8 mouse cellular contexts compared by ENCODE assay signal in the genomic region with DNA sequence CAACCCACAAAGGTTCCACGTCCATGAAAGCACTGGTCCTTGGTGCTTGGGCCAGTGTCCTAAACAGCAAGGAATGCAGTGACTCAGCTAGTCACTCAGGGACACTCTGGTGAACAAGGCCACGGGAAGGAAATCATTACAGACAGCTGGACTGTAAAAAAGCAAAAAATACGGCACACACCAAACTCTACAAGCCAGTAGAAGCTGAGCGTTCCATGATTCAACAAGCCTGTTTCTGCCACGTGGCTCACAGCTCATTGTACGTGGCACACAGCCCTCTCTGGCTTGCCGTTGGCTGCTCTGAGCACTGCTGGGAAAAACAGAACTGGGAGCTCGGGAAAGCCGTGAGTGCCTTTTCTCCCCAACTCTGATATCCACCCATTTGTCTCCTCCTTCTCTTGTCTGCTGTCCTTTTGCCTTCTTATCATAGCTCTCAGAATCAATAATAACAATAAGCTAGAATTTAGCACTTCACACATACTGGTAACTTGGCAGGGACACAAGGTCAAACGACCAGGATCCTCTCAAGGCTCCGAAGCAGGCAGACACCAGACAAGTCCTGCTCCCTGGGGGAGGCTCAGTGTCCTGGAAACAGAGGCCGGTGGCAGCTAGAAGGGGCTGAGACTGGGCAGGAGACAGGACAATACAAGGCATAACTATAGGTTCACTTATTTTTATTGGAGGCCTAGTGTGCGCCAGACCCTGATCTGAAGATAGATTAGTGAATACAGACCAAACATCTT. TPM values are rescaled to one million over a fixed set of nuclear protein-coding genes. Genes with fewer than 3 reads are reported as not detected.
DNase-seq lines count a peak whose midpoint lies in the region; ATAC-seq and TF ChIP-seq lines count a peak whose summit lies in the region.

Lpin3 (plus strand) TSS at position 218 of the 743 bp plus-strand sequence.

- ATAC-seq in frontal cortex, adult (ENCODE audit: low TSS enrichment): peak; percentile 55
- no peak for ATAC-seq in hindbrain, embryonic 14.5 days (ENCODE audit: low FRiP score)

- no peaks in the 10 kb centered on the region for H3K36me3 ChIP-seq in hindbrain, embryonic 14.5 days (replicated peaks; ENCODE audit: control insufficient read depth, insufficient read depth)
- H3K36me3 ChIP-seq in midbrain, embryonic 10.5 days: no peaks in the 10 kb centered on the region

- peak; percentile 42; the same call in 1 of the 2 replicates for TF ChIP-seq POLR2A in lung, adult 2 months (IDR thresholded peaks at IDR 0.05; ENCODE audit: borderline replicate concordance, extremely low read depth, low read depth, low read length)

- H3K4me3 ChIP-seq in lung, adult 2 months (replicated peaks; ENCODE audit: extremely low read depth, low read depth, low read length): peak within 1 kb of the TSS; percentile 22
- no peak within 1 kb of the TSS for H3K4me3 ChIP-seq in hindbrain, embryonic 14.5 days (replicated peaks; ENCODE audit: low read length)
- no peak within 1 kb of the TSS for H3K4me3 ChIP-seq in midbrain, embryonic 10.5 days

- WGBS in lung, adult 2 months: 34% methylated on average over 13 of the region's 13 CpGs
- WGBS in hindbrain, embryonic 14.5 days: 70% methylated on average over 13 of the region's 13 CpGs
- 82% methylated on average over 13 of the region's 13 CpGs for WGBS in midbrain, embryonic 10.5 days

- no peak within 1 kb of the TSS for H3K27ac ChIP-seq in hindbrain, embryonic 14.5 days
- H3K27ac ChIP-seq in midbrain, embryonic 10.5 days (replicated peaks): no peak within 1 kb of the TSS

- no peak for TF ChIP-seq CTCF in lung, adult 2 months (IDR thresholded peaks at IDR 0.05; ENCODE audit: insufficient read depth, low read length)

- peaks cover 12% of the 10 kb centered on the region; the same call in 1 of the 2 replicates for H3K4me1 ChIP-seq in lung, adult 2 months (ENCODE audit: control insufficient read depth, insufficient read depth, low read length)
- H3K4me1 ChIP-seq in hindbrain, embryonic 14.5 days (replicated peaks; ENCODE audit: control insufficient read depth, insufficient read depth, low read length): no peaks in the 10 kb centered on the region
- no peaks in the 10 kb centered on the region for H3K4me1 ChIP-seq in midbrain, embryonic 10.5 days

- no peak within 1 kb of the TSS for H3K4me2 ChIP-seq in hindbrain, embryonic 14.5 days (replicated peaks)

- no peaks in the 10 kb centered on the region for H3K9me3 ChIP-seq in hindbrain, embryonic 14.5 days (ENCODE audit: control insufficient read depth, low read length)
- H3K9me3 ChIP-seq in midbrain, embryonic 10.5 days (replicated peaks): no peaks in the 10 kb centered on the region

- H3K27me3 ChIP-seq in hindbrain, embryonic 14.5 days (ENCODE audit: control insufficient read depth, insufficient read depth, low read length): no peaks in the 10 kb centered on the region
- H3K27me3 ChIP-seq in midbrain, embryonic 10.5 days (ENCODE audit: low read depth, poor library complexity, severe bottlenecking): no peaks in the 10 kb centered on the region

- no peak within 1 kb of the TSS for H3K9ac ChIP-seq in hindbrain, embryonic 14.5 days

- no peak for DNase-seq in frontal cortex, postnatal 10 days (ENCODE audit: low spot score in 2 of 2)
- peak; percentile 78 for DNase-seq in Muller cell, postnatal 12 days (ENCODE audit: inconsistent ontology term)
- DNase-seq in heart, adult 8-10 months (ENCODE audit: low spot score): peak; percentile 85
- DNase-seq in lung, adult 2 months: peak; percentile 33
- DNase-seq in thymus, postnatal 14 days: no peak
- no peak for DNase-seq in hindbrain, embryonic 14.5 days (ENCODE audit: low spot score)
- no peak for DNase-seq in midbrain, embryonic 10.5 days (ENCODE audit: low spot score)

RNA-seq across cellular contexts. Expression of gene Lpin3, which starts in this region (rescaled TPM):
- 1 to 10 TPM; 3.6 to 6.6 (median 4.9) TPM for total RNA-seq in heart, adult 8-10 months (2022)
- polyA plus RNA-seq in lung, adult 2 months (2012; rRNA removed): 8.2 and 15.2 TPM in 2 replicates
- 0.22 and 0.66 TPM in 2 replicates for polyA plus RNA-seq in hindbrain, embryonic 14.5 days (2014; fragmentation: Nextera tagmentation; extraction: Ambion mirVana)
- polyA plus RNA-seq in midbrain, embryonic 10.5 days (2016; fragmentation: Nextera tagmentation; extraction: Ambion mirVana): 0.25 and 0.29 TPM in 2 replicates

Comparison
In these comparisons a context has a peak if more than half of its experiments do, and no peak if none do; other contexts are left out.
1. DNase-seq: peak in Muller cell, postnatal 12 days (single experiment), heart, adult 8-10 months (single experiment) and lung, adult 2 months (single experiment); none in frontal cortex, postnatal 10 days (0 of 2), thymus, postnatal 14 days (single experiment), hindbrain, embryonic 14.5 days (single experiment) and midbrain, embryonic 10.5 days (single experiment).